In genomic region chr11:52000290-52000962, GRCm38 (mm10) we compare ENCODE assay signal across 8 mouse cellular contexts. TPM values are rescaled to one million over a fixed set of nuclear protein-coding genes. Genes with fewer than 3 reads are reported as not detected.
DNase-seq lines count a peak whose midpoint lies in the region; ATAC-seq and TF ChIP-seq lines count a peak whose summit lies in the region.

Ube2b (minus strand) TSS chr11:52000762.

- H3K27me3 ChIP-seq in E14TG2a.4 (ENCODE audit: insufficient read depth, low read length) = no peaks in the 10 kb centered on the region
- no peaks in the 10 kb centered on the region for H3K27me3 ChIP-seq in forebrain, embryonic 12.5 days
- no peaks in the 10 kb centered on the region for H3K27me3 ChIP-seq in heart, postnatal 0 days (ENCODE audit: control insufficient read depth, insufficient read depth, low read length)
- H3K27me3 ChIP-seq in liver, embryonic 16.5 days (ENCODE audit: control insufficient read depth, insufficient read depth, low read depth, low read length) = no peaks in the 10 kb centered on the region
- no peaks in the 10 kb centered on the region for H3K27me3 ChIP-seq in neural tube, embryonic 13.5 days
- H3K27me3 ChIP-seq in testis, adult 2 months (ENCODE audit: control insufficient read depth, insufficient read depth, low read length) = no peaks in the 10 kb centered on the region

- TF ChIP-seq EP300 in heart, postnatal 0 days (IDR thresholded peaks at IDR 0.05; ENCODE audit: low read depth) = peak; percentile 91

- H3K9me3 ChIP-seq in E14TG2a.4 (ENCODE audit: low read length) = no peaks in the 10 kb centered on the region
- no peaks in the 10 kb centered on the region for H3K9me3 ChIP-seq in forebrain, embryonic 12.5 days
- no peaks in the 10 kb centered on the region for H3K9me3 ChIP-seq in heart, postnatal 0 days (replicated peaks; ENCODE audit: control insufficient read depth, low read length)
- H3K9me3 ChIP-seq in liver, embryonic 16.5 days (replicated peaks; ENCODE audit: control insufficient read depth, low read length) = no peaks in the 10 kb centered on the region
- no peaks in the 10 kb centered on the region for H3K9me3 ChIP-seq in neural tube, embryonic 13.5 days

- no peak for TF ChIP-seq CTCF in E14TG2a.4 (conservative IDR thresholded peaks at IDR 0.05; ENCODE audit: low read length)
- TF ChIP-seq CTCF in heart, postnatal 0 days (IDR thresholded peaks at IDR 0.05; ENCODE audit: low read depth) = no peak
- TF ChIP-seq CTCF in testis, adult 2 months (IDR thresholded peaks at IDR 0.05; ENCODE audit: control insufficient read depth, insufficient read depth, insufficient replicate concordance, low read depth, low read length) = no peak

- H3K4me2 ChIP-seq in forebrain, embryonic 12.5 days = peak within 1 kb of the TSS; percentile 75
- H3K4me2 ChIP-seq in heart, postnatal 0 days (ENCODE audit: low read depth, low read length) = peak within 1 kb of the TSS; percentile 77
- H3K4me2 ChIP-seq in liver, embryonic 16.5 days (ENCODE audit: low read depth, low read length) = peak within 1 kb of the TSS; percentile 71
- peak within 1 kb of the TSS; percentile 87 for H3K4me2 ChIP-seq in neural tube, embryonic 13.5 days

- peak within 1 kb of the TSS; percentile 97 for H3K27ac ChIP-seq in forebrain, embryonic 12.5 days
- H3K27ac ChIP-seq in heart, postnatal 0 days (ENCODE audit: low read depth) = peak within 1 kb of the TSS; percentile 97
- peak within 1 kb of the TSS; percentile 94 for H3K27ac ChIP-seq in liver, embryonic 16.5 days (ENCODE audit: low read length)
- H3K27ac ChIP-seq in neural tube, embryonic 13.5 days (replicated peaks) = peak within 1 kb of the TSS; percentile 96
- H3K27ac ChIP-seq in testis, adult 2 months (ENCODE audit: control insufficient read depth, insufficient read depth, low read depth, low read length) = peak within 1 kb of the TSS; percentile 98

- peaks cover 36% of the 10 kb centered on the region for H3K36me3 ChIP-seq in E14TG2a.4 (ENCODE audit: insufficient read depth, low read length)
- H3K36me3 ChIP-seq in forebrain, embryonic 12.5 days (replicated peaks) = peaks cover 23% of the 10 kb centered on the region
- H3K36me3 ChIP-seq in heart, postnatal 0 days (replicated peaks; ENCODE audit: control insufficient read depth, insufficient read depth, low read length) = peaks cover 23% of the 10 kb centered on the region
- peaks cover 20% of the 10 kb centered on the region for H3K36me3 ChIP-seq in liver, embryonic 16.5 days (ENCODE audit: control insufficient read depth, insufficient read depth)
- peaks cover 23% of the 10 kb centered on the region for H3K36me3 ChIP-seq in neural tube, embryonic 13.5 days
- no peaks in the 10 kb centered on the region for H3K36me3 ChIP-seq in testis, adult 2 months (ENCODE audit: control insufficient read depth, insufficient read depth, low read length)

- H3K9ac ChIP-seq in forebrain, embryonic 12.5 days = peak within 1 kb of the TSS; percentile 97
- H3K9ac ChIP-seq in heart, postnatal 0 days (replicated peaks; ENCODE audit: low read depth, low read length) = peak within 1 kb of the TSS; percentile 97
- H3K9ac ChIP-seq in liver, embryonic 16.5 days (ENCODE audit: low read depth, low read length) = peak within 1 kb of the TSS; percentile 99
- H3K9ac ChIP-seq in neural tube, embryonic 13.5 days = peak within 1 kb of the TSS; percentile 99

- peak within 1 kb of the TSS; percentile 99 for H3K4me3 ChIP-seq in E14TG2a.4 (replicated peaks; ENCODE audit: low read length)
- peak within 1 kb of the TSS; percentile 97 for H3K4me3 ChIP-seq in forebrain, embryonic 12.5 days (replicated peaks)
- H3K4me3 ChIP-seq in heart, postnatal 0 days (ENCODE audit: low read depth, low read length) = peak within 1 kb of the TSS; percentile 91
- peak within 1 kb of the TSS; percentile 97 for H3K4me3 ChIP-seq in liver, embryonic 16.5 days (ENCODE audit: low read depth, low read length)
- peak within 1 kb of the TSS; percentile 86 for H3K4me3 ChIP-seq in neural tube, embryonic 13.5 days
- H3K4me3 ChIP-seq in testis, adult 2 months (ENCODE audit: control insufficient read depth, low read depth, low read length) = peak within 1 kb of the TSS; percentile 97

- peak; percentile 96 for DNase-seq in c-Kit-positive CD71-positive TER-119-positive erythroid progenitor cells, embryonic 14.5 days (ENCODE audit: low spot score)
- DNase-seq in heart, postnatal 0 days (ENCODE audit: low spot score) = peak; percentile 99
- peak; percentile 96 to 98 for DNase-seq in kidney, postnatal 4 days

- peaks cover 68% of the 10 kb centered on the region for H3K4me1 ChIP-seq in E14TG2a.4 (replicated peaks; ENCODE audit: low read depth, low read length)
- H3K4me1 ChIP-seq in forebrain, embryonic 12.5 days = peaks cover 47% of the 10 kb centered on the region
- H3K4me1 ChIP-seq in heart, postnatal 0 days (ENCODE audit: control insufficient read depth, insufficient read depth) = peaks cover 26% of the 10 kb centered on the region
- H3K4me1 ChIP-seq in liver, embryonic 16.5 days (ENCODE audit: control insufficient read depth, low read depth, low read length) = peaks cover 30% of the 10 kb centered on the region
- H3K4me1 ChIP-seq in neural tube, embryonic 13.5 days (replicated peaks) = peaks cover 59% of the 10 kb centered on the region
- peaks cover 6% of the 10 kb centered on the region; the same call in 1 of the 2 replicates for H3K4me1 ChIP-seq in testis, adult 2 months (ENCODE audit: control insufficient read depth, insufficient read depth, low read length)

- peak; percentile 85 for ATAC-seq in forebrain, embryonic 12.5 days (ENCODE audit: low FRiP score)
- ATAC-seq in heart, postnatal 0 days (ENCODE audit: insufficient read depth, low read depth) = peak; percentile 78
- ATAC-seq in liver, embryonic 16.5 days (ENCODE audit: low read depth) = peak; percentile 81
- peak; percentile 75 for ATAC-seq in neural tube, embryonic 13.5 days (ENCODE audit: low read depth)

- under 1% methylated on average over 53 of the region's 63 CpGs for WGBS in forebrain, embryonic 12.5 days
- WGBS in heart, postnatal 0 days = under 1% methylated on average over 50 of the region's 63 CpGs
- under 1% methylated on average over 61 of the region's 63 CpGs for whole genome bisulfite sequencing in liver, embryonic 16.5 days (ENCODE audit: insufficient replicate concordance)
- under 1% methylated on average over 53 of the region's 63 CpGs for WGBS in neural tube, embryonic 13.5 days

- peak; percentile 86 for TF ChIP-seq POLR2A in testis, adult 2 months (IDR thresholded peaks at IDR 0.05; ENCODE audit: control insufficient read depth, low read depth, low read length)

RNA-seq across cellular contexts. Expression of gene Ube2b, which starts in this region (rescaled TPM):
- 241 and 242 TPM in 2 replicates for polyA plus RNA-seq in forebrain, embryonic 12.5 days (2016; fragmentation: Nextera tagmentation; extraction: Ambion mirVana)
- 169 and 261 TPM in 2 replicates for total RNA-seq in heart, postnatal 0 days (2014; rRNA removed; ENCODE audit: low replicate concordance)
- polyA plus RNA-seq in heart, postnatal 0 days (2015; fragmentation: Nextera tagmentation; extraction: Ambion mirVana) = 404 and 412 TPM in 2 replicates
- polyA plus RNA-seq in liver, embryonic 16.5 days (2015; fragmentation: Nextera tagmentation; extraction: Ambion mirVana) = 153 and 156 TPM in 2 replicates
- 265 and 279 TPM in 2 replicates for polyA plus RNA-seq in neural tube, embryonic 13.5 days (2015; fragmentation: Nextera tagmentation; extraction: Ambion mirVana)
- polyA plus RNA-seq in testis, adult 2 months (2012; rRNA removed) = 148 and 179 TPM in 2 replicates

Comparison
In these comparisons a context has a peak if more than half of its experiments do, and no peak if none do; other contexts are left out.
1. Peak in every context shown above with its lines: DNase-seq, ATAC-seq, H3K4me3 ChIP-seq and H3K27ac ChIP-seq.